Mouse (Mus musculus): ENCODE results near the gene Brca1. TPM values are rescaled to one million over a fixed set of nuclear protein-coding genes. Genes with fewer than 3 reads are reported as not detected.

Gene Brca1
- polyA plus RNA-seq, 1 experiment from 2014 or later: 27.4 TPM

DNA sequence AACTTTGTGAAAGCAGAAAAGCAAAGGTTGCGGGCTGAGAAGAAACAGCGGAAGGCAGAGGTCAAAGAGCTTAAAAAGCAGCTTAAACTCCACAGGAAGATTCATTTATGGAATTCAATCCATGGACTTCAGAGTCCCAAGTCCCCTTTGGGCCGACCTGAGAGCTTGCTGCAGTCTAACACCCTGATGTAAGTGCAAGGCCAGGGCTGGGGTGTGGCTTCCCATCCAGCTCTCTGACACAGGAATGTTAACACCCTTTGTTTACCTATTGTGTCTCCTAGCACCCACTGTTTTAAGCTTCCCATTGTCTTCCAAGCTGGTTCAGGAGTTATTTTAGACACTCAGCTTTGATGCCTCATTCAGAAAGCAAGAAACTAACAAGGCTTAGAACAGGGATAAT is 16.7 kb upstream of the Brca1 start:
- Histone ChIP-seq H3K36me3 (replicated peaks) (peaks cover 97% of the 10 kb centered on the region), H3K27ac (no peak overlapping the region)
- WGBS: 85% methylated on average over 3 of the region's 3 CpGs

DNA sequence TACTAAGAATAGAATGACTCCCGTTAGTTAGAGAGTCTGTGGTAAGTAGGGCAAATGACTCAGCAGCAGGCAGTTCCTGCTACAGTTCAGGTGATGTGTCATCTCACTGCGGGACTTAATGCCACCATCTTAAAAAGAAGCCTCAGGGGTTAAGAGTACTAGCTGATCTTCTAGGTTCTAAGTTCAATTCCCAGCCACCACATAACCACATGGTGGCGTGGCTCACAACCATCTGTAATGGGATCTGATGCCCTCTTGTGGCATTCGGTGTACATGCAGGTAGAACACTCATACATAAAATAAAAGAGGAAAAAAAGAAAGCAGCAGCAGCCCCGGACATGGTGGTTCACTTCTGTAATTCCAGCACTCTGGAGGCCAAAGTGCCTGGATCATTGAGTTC is 10.6 kb upstream of the Brca1 start:
- no peaks in the 10 kb centered on the region for H3K27me3 ChIP-seq (ENCODE audit: poor library complexity, severe bottlenecking)
- H3K9me3 ChIP-seq: no peaks in the 10 kb centered on the region
- H3K36me3 ChIP-seq (replicated peaks): peaks cover 93% of the 10 kb centered on the region
- H3K27ac ChIP-seq: no peak overlapping the region
- no peaks in the 10 kb centered on the region for H3K4me1 ChIP-seq
- no peak overlapping the region for H3K4me3 ChIP-seq
- 47% methylated on average over 5 of the region's 5 CpGs for WGBS
- DNase-seq (ENCODE audit: extremely low spot score, low spot score): peak; percentile 49

More for the DNA sequence above, 16.7 kb upstream of the Brca1 start:
- Histone ChIP-seq H3K27me3 (ENCODE audit: poor library complexity, severe bottlenecking) (no peaks in the 10 kb centered on the region), H3K4me1 (no peaks in the 10 kb centered on the region), H3K4me3 (no peak overlapping the region), H3K9me3 (no peaks in the 10 kb centered on the region)
- no peak for DNase-seq (ENCODE audit: extremely low spot score, low spot score)

DNA sequence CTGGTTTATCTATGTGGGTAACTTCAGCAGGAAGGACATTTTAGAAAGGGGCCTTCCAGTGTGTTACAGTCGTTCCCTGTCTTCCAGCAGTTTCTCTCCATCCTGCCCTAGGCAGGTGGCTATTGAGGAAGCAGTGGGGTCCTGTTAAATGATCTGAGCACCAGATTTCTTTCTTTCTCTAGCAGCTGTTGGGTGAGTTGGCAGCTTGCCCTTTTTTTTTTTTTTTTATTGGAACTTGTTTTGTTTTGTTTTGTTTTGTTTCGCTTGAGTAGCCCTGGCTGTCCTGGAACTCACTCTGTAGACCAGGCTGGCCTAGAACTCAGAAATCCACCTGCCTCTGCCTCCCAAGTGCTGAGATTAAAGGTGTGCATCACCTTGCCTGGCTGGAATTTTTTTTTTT is 5.2 kb upstream of the Brca1 start:
- peaks cover 16% of the 10 kb centered on the region for H3K4me1 ChIP-seq
- H3K27ac ChIP-seq: no peak overlapping the region
- 88% methylated on average over 2 of the region's 2 CpGs for WGBS
- H3K9me3 ChIP-seq: no peaks in the 10 kb centered on the region
- no peak overlapping the region for H3K4me3 ChIP-seq
- peaks cover 63% of the 10 kb centered on the region for H3K36me3 ChIP-seq (replicated peaks)
- no peaks in the 10 kb centered on the region for H3K27me3 ChIP-seq (ENCODE audit: poor library complexity, severe bottlenecking)
- DNase-seq (ENCODE audit: extremely low spot score, low spot score): no peak

DNA sequence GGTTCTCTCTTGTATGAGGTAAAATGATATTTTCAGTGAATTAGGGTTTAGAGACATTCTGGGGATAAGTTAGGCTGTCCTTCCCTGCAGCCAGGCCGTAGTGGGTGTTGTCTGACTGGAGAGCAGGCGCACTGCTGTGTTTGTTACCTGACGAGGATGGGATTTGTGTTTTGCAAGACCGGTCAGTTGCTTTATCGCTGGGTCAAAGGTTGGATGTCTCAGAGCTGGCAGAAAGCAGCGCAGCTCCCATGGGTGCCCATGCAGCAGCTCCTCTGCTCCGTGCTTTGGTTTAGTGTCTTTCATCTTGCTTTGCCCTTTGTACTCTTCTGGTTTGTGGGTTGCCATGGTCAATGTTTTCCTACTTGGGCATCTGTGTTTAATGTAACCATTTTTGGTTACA is 4.8 kb upstream of the Brca1 start:
- 95% methylated on average over 7 of the region's 7 CpGs for WGBS
- no peak for DNase-seq (ENCODE audit: extremely low spot score, low spot score)
- H3K27me3 ChIP-seq (ENCODE audit: poor library complexity, severe bottlenecking): no peaks in the 10 kb centered on the region
- no peak overlapping the region for H3K4me3 ChIP-seq
- H3K4me1 ChIP-seq: peaks cover 16% of the 10 kb centered on the region
- peaks cover 61% of the 10 kb centered on the region for H3K36me3 ChIP-seq (replicated peaks)
- H3K9me3 ChIP-seq: no peaks in the 10 kb centered on the region
- no peak overlapping the region for H3K27ac ChIP-seq

DNA sequence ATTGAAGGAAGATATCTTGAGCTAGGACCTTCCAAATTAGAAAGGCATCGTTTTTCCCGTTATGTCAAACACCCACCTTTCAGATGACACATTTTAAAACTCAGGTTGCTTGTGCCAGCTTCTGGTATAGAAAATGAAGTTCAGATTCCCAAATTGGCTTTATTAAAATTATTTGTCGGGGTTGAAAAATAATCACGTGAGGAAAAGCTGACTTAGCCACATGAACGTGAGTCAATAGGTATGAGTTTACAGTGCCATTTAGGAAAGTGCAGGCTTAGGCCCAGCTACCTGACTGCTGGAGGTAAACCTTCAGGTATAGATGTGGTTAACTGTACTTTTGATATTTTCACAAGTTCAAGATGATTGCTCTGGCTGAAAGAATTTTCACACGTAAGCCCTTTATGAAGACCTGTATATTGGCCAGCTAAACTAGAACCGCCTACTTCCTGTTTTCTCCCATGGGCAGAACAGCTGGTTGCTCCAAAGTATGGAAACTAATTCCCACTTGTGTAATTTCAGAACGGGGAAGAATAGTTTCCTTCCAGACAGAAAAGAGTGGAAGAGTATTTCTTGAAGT is 1.7 kb upstream of the Brca1 start:
- Histone ChIP-seq H3K4me3 (peak overlapping the region; percentile 85), H3K9me3 (no peaks in the 10 kb centered on the region), H3K4me1 (peaks cover 31% of the 10 kb centered on the region), H3K27ac (peak overlapping the region; percentile 98), H3K27me3 (ENCODE audit: poor library complexity, severe bottlenecking) (no peaks in the 10 kb centered on the region), H3K36me3 (replicated peaks) (peaks cover 48% of the 10 kb centered on the region)
- no peak for DNase-seq (ENCODE audit: extremely low spot score, low spot score)
- 30% methylated on average over 8 of the region's 8 CpGs for WGBS

DNA sequence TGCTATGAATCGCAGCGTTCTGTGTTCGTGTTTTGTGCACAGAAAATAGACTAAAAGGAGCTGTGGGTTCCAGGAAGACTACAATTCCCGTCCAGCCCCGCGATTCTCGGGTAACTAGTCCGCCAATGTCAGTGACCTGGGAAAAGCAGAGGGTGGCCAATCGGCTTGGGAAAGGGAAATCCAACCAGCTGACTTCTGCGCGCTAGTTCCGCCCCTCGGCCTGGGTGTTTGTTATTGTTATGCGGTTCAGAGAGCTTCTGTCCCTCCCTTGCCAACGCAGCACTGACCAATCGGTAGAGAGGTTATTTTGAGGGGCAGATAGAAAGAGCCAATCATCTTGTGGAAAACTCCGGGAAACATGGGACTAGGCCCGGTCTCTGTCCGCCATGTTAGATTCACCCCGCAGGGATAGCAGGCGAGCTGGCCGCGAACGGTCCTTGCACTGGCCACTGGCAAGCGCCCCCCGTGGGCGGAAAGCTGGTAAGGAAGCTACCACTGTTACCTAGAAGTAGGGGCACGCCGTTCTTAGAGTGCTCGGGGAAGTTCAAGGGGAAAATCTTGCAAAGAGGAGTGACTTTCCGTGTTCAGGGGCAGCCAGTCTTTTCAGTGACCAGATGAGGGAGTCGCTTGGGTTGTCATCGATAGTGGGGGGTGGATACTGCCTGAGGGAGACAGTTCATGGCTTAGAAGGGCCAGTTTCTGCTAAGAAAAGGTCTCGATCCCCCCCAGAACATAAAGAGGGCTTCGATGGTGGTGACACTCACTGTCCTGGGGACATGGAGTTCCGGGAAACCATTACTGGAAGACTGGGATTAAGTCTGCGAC is 933 bp upstream of the Brca1 start:
- WGBS: under 1% methylated on average over 37 of the region's 37 CpGs
- H3K4me1 ChIP-seq: peaks cover 31% of the 10 kb centered on the region
- no peaks in the 10 kb centered on the region for H3K9me3 ChIP-seq
- H3K4me3 ChIP-seq: peak overlapping the region; percentile 85
- H3K36me3 ChIP-seq (replicated peaks): peaks cover 48% of the 10 kb centered on the region
- no peaks in the 10 kb centered on the region for H3K27me3 ChIP-seq (ENCODE audit: poor library complexity, severe bottlenecking)
- peak overlapping the region; percentile 98 for H3K27ac ChIP-seq
- peak; percentile 97 for DNase-seq (ENCODE audit: extremely low spot score, low spot score)

DNA sequence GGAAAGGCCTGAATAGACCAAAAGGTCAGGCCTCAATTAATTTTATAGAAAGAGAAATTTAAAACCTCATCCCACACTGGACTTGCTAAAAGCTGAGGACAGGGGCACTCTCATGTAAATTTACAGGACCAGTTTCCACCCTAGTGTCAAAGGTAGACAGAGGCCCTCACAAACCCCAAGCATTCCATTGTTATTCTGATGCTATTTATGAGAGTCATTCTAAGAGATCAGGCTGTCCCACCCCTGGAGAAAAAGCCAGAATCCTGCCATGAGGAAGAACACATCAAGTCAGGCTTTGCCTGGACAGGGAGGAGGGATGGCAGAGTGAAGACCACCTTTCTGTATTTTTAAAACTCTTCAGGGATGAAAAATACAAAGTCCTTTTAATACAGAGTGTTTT is 3.2 kb downstream of the Brca1 start:
- Histone ChIP-seq H3K36me3 (replicated peaks) (peaks cover 63% of the 10 kb centered on the region), H3K27ac (no peak overlapping the region), H3K9me3 (no peaks in the 10 kb centered on the region), H3K4me1 (peaks cover 18% of the 10 kb centered on the region), H3K27me3 (ENCODE audit: poor library complexity, severe bottlenecking) (no peaks in the 10 kb centered on the region), H3K4me3 (no peak overlapping the region)
- no peak for DNase-seq (ENCODE audit: extremely low spot score, low spot score)

DNA sequence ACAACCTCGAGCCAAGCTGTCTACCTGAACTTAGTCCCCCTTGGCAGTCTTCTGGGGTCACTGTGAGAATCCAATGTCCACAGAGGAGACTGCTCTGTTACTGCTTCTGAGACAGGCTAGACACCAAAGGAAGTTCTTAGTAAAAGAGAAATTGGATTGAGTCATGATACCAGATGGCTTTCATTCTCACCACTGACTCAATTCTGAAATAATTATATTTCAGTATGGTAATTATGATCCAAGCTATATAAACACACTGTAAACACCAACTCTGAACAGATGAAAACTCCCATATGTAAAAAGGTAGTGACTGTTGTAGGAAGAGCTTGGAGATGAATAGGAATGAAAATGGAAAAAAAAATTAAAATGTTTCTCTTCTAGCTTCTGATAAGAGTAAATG is 7.6 kb downstream of the Brca1 start:
- 91% methylated on average over 1 of the region's 1 CpGs for WGBS
- Histone ChIP-seq H3K4me1 (peaks cover 7% of the 10 kb centered on the region), H3K9me3 (no peaks in the 10 kb centered on the region), H3K36me3 (replicated peaks) (peaks cover 93% of the 10 kb centered on the region), H3K27me3 (ENCODE audit: poor library complexity, severe bottlenecking) (no peaks in the 10 kb centered on the region), H3K4me3 (no peak overlapping the region), H3K27ac (no peak overlapping the region)
- no peak for DNase-seq (ENCODE audit: extremely low spot score, low spot score)

DNA sequence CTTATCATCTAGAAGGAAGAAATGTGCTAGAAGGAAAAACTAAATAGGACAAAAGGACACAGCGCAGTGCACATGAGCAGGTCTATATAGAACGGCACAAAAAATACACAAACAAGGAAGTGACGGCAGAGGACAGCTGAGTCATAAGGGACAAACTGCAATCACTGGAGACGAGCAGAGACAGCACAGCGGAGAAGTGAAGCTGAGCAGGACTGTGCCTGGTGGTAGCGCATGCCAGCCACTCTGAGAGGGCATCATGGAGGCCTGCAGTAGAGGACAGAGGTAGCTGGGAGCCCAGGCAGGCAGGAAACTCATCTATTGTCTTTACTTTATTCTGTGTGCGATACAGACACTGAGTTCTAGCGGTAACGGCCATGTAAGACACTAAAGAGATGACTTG is 8.2 kb downstream of the Brca1 start:
- peaks cover 7% of the 10 kb centered on the region for H3K4me1 ChIP-seq
- no peak overlapping the region for H3K27ac ChIP-seq
- H3K27me3 ChIP-seq (ENCODE audit: poor library complexity, severe bottlenecking): no peaks in the 10 kb centered on the region
- 93% methylated on average over 9 of the region's 9 CpGs for WGBS
- H3K36me3 ChIP-seq (replicated peaks): peaks cover 92% of the 10 kb centered on the region
- H3K9me3 ChIP-seq: no peaks in the 10 kb centered on the region
- no peak overlapping the region for H3K4me3 ChIP-seq
- no peak for DNase-seq (ENCODE audit: extremely low spot score, low spot score)

DNA sequence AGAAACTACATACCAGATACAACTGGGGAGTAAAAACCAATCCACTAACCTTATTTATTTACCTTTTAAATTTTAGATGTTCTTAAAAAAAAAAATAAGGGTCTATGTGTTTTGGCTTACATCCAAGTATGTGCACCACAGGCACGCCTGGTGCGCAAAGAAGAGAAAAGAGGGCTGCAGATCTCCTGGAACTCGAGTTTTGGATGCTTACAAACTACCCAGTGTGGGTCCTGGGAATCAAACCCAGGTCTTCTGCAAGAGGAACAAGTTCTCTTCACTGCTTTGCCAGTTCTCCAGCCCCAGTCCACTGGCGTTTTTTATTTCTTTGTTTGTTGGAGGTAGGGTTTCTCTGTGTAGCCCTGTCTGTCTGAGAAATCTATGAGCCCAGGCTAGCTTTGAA is 25.1 kb downstream of the Brca1 start:
- WGBS: 85% methylated on average over 4 of the region's 4 CpGs
- Histone ChIP-seq H3K27ac (no peak overlapping the region), H3K36me3 (replicated peaks) (peaks cover 100% of the 10 kb centered on the region), H3K27me3 (ENCODE audit: poor library complexity, severe bottlenecking) (no peaks in the 10 kb centered on the region), H3K4me1 (no peaks in the 10 kb centered on the region), H3K9me3 (no peaks in the 10 kb centered on the region), H3K4me3 (no peak overlapping the region)
- no peak for DNase-seq (ENCODE audit: extremely low spot score, low spot score)

DNA sequence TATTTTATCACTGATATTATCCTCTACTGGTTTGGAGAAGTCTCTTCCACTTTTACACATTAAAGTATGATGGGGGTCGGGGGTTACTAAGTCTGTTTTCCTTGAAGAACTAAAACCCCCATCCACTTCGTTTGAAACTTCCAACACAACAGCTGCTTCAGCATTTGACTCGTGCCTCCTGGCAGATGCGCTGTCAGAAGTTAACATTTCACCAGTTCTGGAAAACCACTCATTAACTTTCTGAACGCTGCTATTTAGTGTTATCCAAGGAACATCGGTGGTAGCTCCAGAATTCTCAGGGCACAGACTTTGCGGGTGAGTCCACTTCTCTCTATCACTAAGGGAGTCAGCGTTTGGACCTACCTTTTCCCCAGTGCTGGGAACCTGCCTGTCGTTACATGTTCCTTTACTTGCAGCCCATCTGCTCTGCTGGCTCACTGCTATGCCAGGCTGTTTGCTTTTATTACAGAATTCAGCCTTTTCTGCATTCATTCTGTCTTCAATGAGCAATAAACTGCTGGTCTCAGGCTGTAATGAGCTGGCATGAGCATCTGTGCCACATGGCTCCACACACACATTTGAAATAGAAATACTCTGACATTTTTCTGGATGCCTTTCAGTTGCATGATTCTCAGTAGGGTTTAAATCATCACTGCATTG is 25.7 kb downstream of the Brca1 start:
- H3K4me1 ChIP-seq: no peaks in the 10 kb centered on the region
- H3K9me3 ChIP-seq: no peaks in the 10 kb centered on the region
- 96% methylated on average over 9 of the region's 9 CpGs for WGBS
- H3K4me3 ChIP-seq: no peak overlapping the region
- no peak for DNase-seq (ENCODE audit: extremely low spot score, low spot score)
- H3K36me3 ChIP-seq (replicated peaks): peaks cover 99% of the 10 kb centered on the region
- no peaks in the 10 kb centered on the region for H3K27me3 ChIP-seq (ENCODE audit: poor library complexity, severe bottlenecking)
- H3K27ac ChIP-seq: no peak overlapping the region

DNA sequence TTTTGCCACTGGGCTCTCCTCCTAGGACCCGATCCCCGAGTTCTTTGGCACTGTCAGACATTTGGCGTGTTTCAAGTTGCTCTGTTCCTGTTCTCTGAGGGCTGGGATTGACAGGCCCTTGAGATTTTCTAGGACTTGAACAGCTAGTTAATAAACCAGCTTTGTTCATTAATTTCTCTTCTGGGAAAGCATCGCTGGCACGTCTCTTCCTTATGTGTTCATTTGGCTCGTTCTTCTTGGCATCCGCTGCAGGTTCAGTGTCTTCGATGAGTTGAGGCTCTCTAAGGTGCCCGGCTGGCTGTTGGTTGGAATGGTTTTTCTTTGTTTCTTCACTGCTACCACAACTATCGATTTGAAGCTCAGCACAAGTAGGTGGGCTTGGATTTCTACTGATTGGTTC is 26.7 kb downstream of the Brca1 start:
- Histone ChIP-seq H3K27ac (no peak overlapping the region), H3K27me3 (ENCODE audit: poor library complexity, severe bottlenecking) (no peaks in the 10 kb centered on the region), H3K4me1 (no peaks in the 10 kb centered on the region), H3K4me3 (no peak overlapping the region), H3K36me3 (replicated peaks) (peaks cover 96% of the 10 kb centered on the region), H3K9me3 (no peaks in the 10 kb centered on the region)
- 95% methylated on average over 10 of the region's 10 CpGs for WGBS
- DNase-seq (ENCODE audit: extremely low spot score, low spot score): no peak

DNA sequence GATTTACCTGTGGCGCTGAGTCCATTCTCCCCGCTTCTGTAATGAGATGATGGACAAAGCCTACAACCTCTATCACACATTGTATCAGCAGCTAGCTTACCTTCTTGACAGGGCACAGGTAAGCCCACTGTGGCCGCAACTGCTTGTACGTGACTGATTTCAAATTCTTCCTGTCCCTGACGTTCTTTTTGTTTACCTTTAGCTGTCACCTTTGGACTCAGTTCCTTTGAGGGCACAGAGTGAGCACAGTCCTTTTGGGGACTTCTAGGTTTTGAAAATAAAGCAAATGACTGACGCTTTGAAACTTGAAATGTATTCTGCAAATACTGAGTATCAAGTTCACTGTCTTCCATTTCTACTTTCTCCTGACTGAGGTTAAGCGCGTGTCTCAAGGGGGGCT is 27.3 kb downstream of the Brca1 start:
- WGBS: 96% methylated on average over 8 of the region's 8 CpGs
- H3K36me3 ChIP-seq (replicated peaks): peaks cover 96% of the 10 kb centered on the region

More for the DNA sequence above, 27.3 kb downstream of the Brca1 start:
- Histone ChIP-seq H3K27ac (no peak overlapping the region), H3K4me3 (no peak overlapping the region), H3K27me3 (ENCODE audit: poor library complexity, severe bottlenecking) (no peaks in the 10 kb centered on the region), H3K4me1 (no peaks in the 10 kb centered on the region), H3K9me3 (no peaks in the 10 kb centered on the region)
- DNase-seq (ENCODE audit: extremely low spot score, low spot score): no peak
